Mouse (Mus musculus): ENCODE measurements around the gene Slf2. TPM values are rescaled to one million over a fixed set of nuclear protein-coding genes. Genes with fewer than 3 reads are reported as not detected.

Slf2 gene
- polyA plus RNA-seq, 1 experiment from 2014 or later: 57.0 TPM

GRCm38 (mm10) chr19:45005444-45005843 is 74.5 kb downstream of the Slf2 start, which contains the start of gene Twnk:
TSS of gene Twnk (plus strand) at chr19:45005663.
- Histone ChIP-seq H3K9me3 (ENCODE audit: control insufficient read depth, low read length) (no peaks in the 10 kb centered on the region), H3K27ac (replicated peaks; ENCODE audit: low read depth, low read length) (peak within 1 kb of the TSS; percentile 56; the same call in 1 of the 2 replicates), H3K36me3 (ENCODE audit: control insufficient read depth, insufficient read depth, low read length) (peaks cover 10% of the 10 kb centered on the region), H3K4me3 (ENCODE audit: low read depth, low read length) (peak within 1 kb of the TSS; percentile 99), H3K27me3 (ENCODE audit: control insufficient read depth, insufficient read depth, low read length) (no peaks in the 10 kb centered on the region), H3K4me2 (ENCODE audit: low read depth, severe bottlenecking) (peak within 1 kb of the TSS; percentile 94), H3K9ac (ENCODE audit: low read length) (peak within 1 kb of the TSS; percentile 85), H3K4me1 (ENCODE audit: control insufficient read depth, insufficient read depth, low read length) (peaks cover 10% of the 10 kb centered on the region)
- ATAC-seq (ENCODE audit: insufficient number of reproducible peaks, low FRiP score, low TSS enrichment, low read depth): no peak
- DNase-seq (ENCODE audit: low spot score): peak; percentile 55
- 11% methylated on average over 16 of the region's 16 CpGs for WGBS

- Histone ChIP-seq H3K9ac (ENCODE audit: low read length) (peak within 1 kb of the TSS; percentile 85), H3K4me2 (ENCODE audit: low read depth, severe bottlenecking) (peak within 1 kb of the TSS; percentile 94), H3K36me3 (ENCODE audit: control insufficient read depth, insufficient read depth, low read length) (peaks cover 13% of the 10 kb centered on the region), H3K4me3 (ENCODE audit: low read depth, low read length) (peak within 1 kb of the TSS; percentile 99), H3K4me1 (ENCODE audit: control insufficient read depth, insufficient read depth, low read length) (peaks cover 10% of the 10 kb centered on the region), H3K27me3 (ENCODE audit: control insufficient read depth, insufficient read depth, low read length) (no peaks in the 10 kb centered on the region), H3K27ac (replicated peaks; ENCODE audit: low read depth, low read length) (peak within 1 kb of the TSS; percentile 56; the same call in 1 of the 2 replicates), H3K9me3 (ENCODE audit: control insufficient read depth, low read length) (no peaks in the 10 kb centered on the region)
- peak; percentile 97 for DNase-seq (ENCODE audit: low spot score)
- WGBS: under 1% methylated on average over 81 of the region's 82 CpGs
- peak; percentile 83 for ATAC-seq (ENCODE audit: insufficient number of reproducible peaks, low FRiP score, low TSS enrichment, low read depth)
These were observed 75.2 kb downstream of the Slf2 start, which contains the start of gene Mrpl43 for GRCm38 (mm10) chr19:45005957-45006712. TSS of gene Mrpl43 (minus strand) at chr19:45006442.

DNA sequence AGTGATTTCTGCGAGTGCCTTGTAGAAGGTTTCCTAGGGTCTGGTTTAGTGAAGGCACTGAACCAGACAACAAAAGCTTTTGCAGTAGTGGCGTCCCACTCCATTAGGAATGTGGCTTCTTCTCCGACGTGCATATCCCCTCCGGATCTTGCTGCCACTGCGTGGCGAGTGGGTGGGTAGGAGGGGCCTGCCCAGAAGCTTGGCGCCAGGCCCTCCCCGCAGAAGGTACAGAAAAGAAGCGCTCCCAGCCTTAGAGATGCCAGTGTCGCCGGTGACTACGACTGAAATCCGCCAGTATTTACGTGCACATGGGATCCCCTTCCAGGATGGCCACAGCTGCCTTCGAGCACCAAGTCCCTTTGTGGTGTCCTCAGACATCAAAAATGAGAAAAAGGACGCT is 76.1 kb downstream of the Slf2 start:
- Histone ChIP-seq H3K36me3 (ENCODE audit: control insufficient read depth, insufficient read depth, low read length) (peaks cover 13% of the 10 kb centered on the region), H3K9me3 (ENCODE audit: control insufficient read depth, low read length) (no peaks in the 10 kb centered on the region), H3K27ac (replicated peaks; ENCODE audit: low read depth, low read length) (peak overlapping the region; percentile 56; the same call in 1 of the 2 replicates), H3K4me3 (ENCODE audit: low read depth, low read length) (peak overlapping the region; percentile 99), H3K4me2 (ENCODE audit: low read depth, severe bottlenecking) (peak overlapping the region; percentile 94), H3K9ac (ENCODE audit: low read length) (peak overlapping the region; percentile 85), H3K4me1 (ENCODE audit: control insufficient read depth, insufficient read depth, low read length) (peaks cover 10% of the 10 kb centered on the region), H3K27me3 (ENCODE audit: control insufficient read depth, insufficient read depth, low read length) (no peaks in the 10 kb centered on the region)
- 49% methylated on average over 17 of the region's 17 CpGs for WGBS
- DNase-seq (ENCODE audit: low spot score) (no peak), ATAC-seq (ENCODE audit: insufficient number of reproducible peaks, low FRiP score, low TSS enrichment, low read depth) (no peak)

GRCm38 (mm10) chr19:45007425-45008191 is 76.7 kb downstream of the Slf2 start:
- Histone ChIP-seq H3K27ac (replicated peaks; ENCODE audit: low read depth, low read length) (no peak overlapping the region), H3K36me3 (ENCODE audit: control insufficient read depth, insufficient read depth, low read length) (peaks cover 13% of the 10 kb centered on the region), H3K4me3 (ENCODE audit: low read depth, low read length) (peak overlapping the region; percentile 99), H3K4me1 (ENCODE audit: control insufficient read depth, insufficient read depth, low read length) (peaks cover 15% of the 10 kb centered on the region), H3K27me3 (ENCODE audit: control insufficient read depth, insufficient read depth, low read length) (no peaks in the 10 kb centered on the region), H3K9ac (ENCODE audit: low read length) (no peak overlapping the region), H3K9me3 (ENCODE audit: control insufficient read depth, low read length) (no peaks in the 10 kb centered on the region), H3K4me2 (ENCODE audit: low read depth, severe bottlenecking) (peak overlapping the region; percentile 94)
- no peak for ATAC-seq (ENCODE audit: insufficient number of reproducible peaks, low FRiP score, low TSS enrichment, low read depth)
- no peak for DNase-seq (ENCODE audit: low spot score)
- WGBS: 94% methylated on average over 20 of the region's 20 CpGs

DNA sequence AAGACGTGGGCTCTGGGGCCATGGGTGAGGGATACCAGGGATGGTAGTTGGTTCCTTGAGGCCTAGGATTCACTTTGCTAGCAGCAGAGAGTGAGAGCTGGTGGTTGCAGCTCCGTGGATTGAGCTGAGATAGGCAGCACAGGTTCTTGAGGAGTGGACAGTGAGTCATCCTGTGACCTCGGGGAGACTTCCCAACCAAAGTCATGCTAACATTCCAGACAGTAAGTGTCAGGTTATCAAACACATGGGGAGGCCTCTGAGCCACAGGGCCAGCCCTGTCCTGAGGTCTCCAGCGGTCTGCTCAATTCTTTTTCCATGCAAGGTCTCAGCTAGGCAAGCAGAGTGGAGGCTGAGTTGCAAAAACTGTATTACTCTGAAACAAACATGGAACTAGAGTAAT is 79.7 kb downstream of the Slf2 start:
- H3K9ac ChIP-seq (ENCODE audit: low read length): no peak overlapping the region
- H3K36me3 ChIP-seq (ENCODE audit: control insufficient read depth, insufficient read depth, low read length): peaks cover 10% of the 10 kb centered on the region
- no peaks in the 10 kb centered on the region for H3K9me3 ChIP-seq (ENCODE audit: control insufficient read depth, low read length)
- H3K4me2 ChIP-seq (ENCODE audit: low read depth, severe bottlenecking): no peak overlapping the region
- WGBS: 93% methylated on average over 4 of the region's 4 CpGs
- H3K27me3 ChIP-seq (ENCODE audit: control insufficient read depth, insufficient read depth, low read length): no peaks in the 10 kb centered on the region
- peaks cover 32% of the 10 kb centered on the region for H3K4me1 ChIP-seq (ENCODE audit: control insufficient read depth, insufficient read depth, low read length)
- ATAC-seq (ENCODE audit: insufficient number of reproducible peaks, low FRiP score, low TSS enrichment, low read depth) (no peak), DNase-seq (ENCODE audit: low spot score) (no peak)
- no peak overlapping the region for H3K27ac ChIP-seq (replicated peaks; ENCODE audit: low read depth, low read length)
- H3K4me3 ChIP-seq (ENCODE audit: low read depth, low read length): no peak overlapping the region

DNA sequence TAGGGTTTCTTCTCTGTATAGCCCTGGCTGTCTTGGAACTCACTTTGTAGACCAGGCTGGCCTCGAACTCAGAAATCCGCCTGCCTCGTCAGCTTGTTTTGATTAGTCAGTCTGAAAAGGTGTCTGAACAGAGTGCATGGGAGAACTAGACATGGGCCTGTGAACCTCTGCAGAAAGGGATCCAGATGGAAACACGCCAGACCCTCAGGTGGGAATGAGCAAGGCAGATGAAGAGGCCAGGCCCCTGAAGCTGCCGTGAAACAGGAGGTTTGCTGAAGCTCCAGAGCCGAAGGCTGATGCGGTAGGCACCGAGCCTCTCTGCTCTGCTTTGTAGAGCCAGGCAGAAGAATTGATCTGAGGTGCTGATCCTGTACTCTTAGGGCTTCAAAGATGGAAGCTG is 81.3 kb downstream of the Slf2 start:
- WGBS: 72% methylated on average over 8 of the region's 8 CpGs
- Histone ChIP-seq H3K4me3 (ENCODE audit: low read depth, low read length) (no peak overlapping the region), H3K4me2 (ENCODE audit: low read depth, severe bottlenecking) (no peak overlapping the region), H3K9ac (ENCODE audit: low read length) (peak overlapping the region; percentile 18; the same call in 1 of the 2 replicates), H3K27me3 (ENCODE audit: control insufficient read depth, insufficient read depth, low read length) (no peaks in the 10 kb centered on the region), H3K27ac (replicated peaks; ENCODE audit: low read depth, low read length) (peak overlapping the region; percentile 92; the same call in 1 of the 2 replicates), H3K9me3 (ENCODE audit: control insufficient read depth, low read length) (no peaks in the 10 kb centered on the region), H3K4me1 (ENCODE audit: control insufficient read depth, insufficient read depth, low read length) (peaks cover 34% of the 10 kb centered on the region), H3K36me3 (ENCODE audit: control insufficient read depth, insufficient read depth, low read length) (peaks cover 10% of the 10 kb centered on the region)
- ATAC-seq (ENCODE audit: insufficient number of reproducible peaks, low FRiP score, low TSS enrichment, low read depth) (no peak), DNase-seq (ENCODE audit: low spot score) (no peak)

- no peak for DNase-seq (ENCODE audit: low spot score)
- H3K27me3 ChIP-seq (ENCODE audit: control insufficient read depth, insufficient read depth, low read length): no peaks in the 10 kb centered on the region
These were observed 81.7 kb downstream of the Slf2 start for GRCm38 (mm10) chr19:45012636-45013035.

DNA sequence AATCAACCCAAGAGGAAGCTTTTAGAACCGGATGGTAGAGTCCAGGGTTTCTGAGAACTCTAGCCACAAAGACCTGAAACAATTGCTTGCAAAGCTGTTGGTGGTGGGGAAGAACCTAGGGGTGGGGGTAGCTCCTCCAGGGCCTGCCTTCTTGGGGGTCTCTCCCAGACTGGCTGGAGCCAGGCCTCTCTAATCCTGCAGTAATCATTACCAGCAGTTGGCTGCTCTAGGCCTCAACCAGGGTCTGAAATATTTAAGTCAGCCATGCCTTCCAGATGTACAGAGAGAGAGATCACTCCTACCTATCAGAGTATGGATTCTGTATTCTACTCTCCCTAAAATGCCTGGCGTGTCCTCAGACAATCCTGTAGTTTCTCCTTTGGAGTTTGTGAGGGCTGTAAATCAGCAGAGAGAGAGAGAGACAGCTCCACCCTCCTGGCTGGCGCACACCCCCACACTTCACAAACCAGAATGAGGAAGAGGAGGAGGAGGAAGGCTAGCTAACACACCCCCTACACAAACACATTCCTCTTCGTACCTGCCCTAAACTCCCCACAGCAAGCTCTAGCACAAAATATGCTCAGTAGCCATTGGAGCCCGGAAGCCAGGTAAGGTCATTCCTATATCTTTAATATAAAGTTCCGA is 82.8 kb downstream of the Slf2 start:
- peak overlapping the region; percentile 95; the same call in 1 of the 2 replicates for H3K4me2 ChIP-seq (ENCODE audit: low read depth, severe bottlenecking)
- no peak for ATAC-seq (ENCODE audit: insufficient number of reproducible peaks, low FRiP score, low TSS enrichment, low read depth)
- peak; percentile 55 for DNase-seq (ENCODE audit: low spot score)
- 32% methylated on average over 6 of the region's 6 CpGs for WGBS
- peaks cover 34% of the 10 kb centered on the region for H3K4me1 ChIP-seq (ENCODE audit: control insufficient read depth, insufficient read depth, low read length)
- H3K4me3 ChIP-seq (ENCODE audit: low read depth, low read length): no peak overlapping the region
- no peaks in the 10 kb centered on the region for H3K9me3 ChIP-seq (ENCODE audit: control insufficient read depth, low read length)
- peaks cover 10% of the 10 kb centered on the region for H3K36me3 ChIP-seq (ENCODE audit: control insufficient read depth, insufficient read depth, low read length)
- H3K27me3 ChIP-seq (ENCODE audit: control insufficient read depth, insufficient read depth, low read length): no peaks in the 10 kb centered on the region
- peak overlapping the region; percentile 92 for H3K27ac ChIP-seq (replicated peaks; ENCODE audit: low read depth, low read length)
- peak overlapping the region; percentile 27; the same call in 1 of the 2 replicates for H3K9ac ChIP-seq (ENCODE audit: low read length)

More at GRCm38 (mm10) chr19:45012636-45013035, 81.7 kb downstream of the Slf2 start:
- H3K4me1 ChIP-seq (ENCODE audit: control insufficient read depth, insufficient read depth, low read length): peaks cover 34% of the 10 kb centered on the region
- no peak overlapping the region for H3K4me3 ChIP-seq (ENCODE audit: low read depth, low read length)
- H3K4me2 ChIP-seq (ENCODE audit: low read depth, severe bottlenecking): no peak overlapping the region
- H3K9ac ChIP-seq (ENCODE audit: low read length): peak overlapping the region; percentile 18; the same call in 1 of the 2 replicates
- 41% methylated on average over 6 of the region's 6 CpGs for WGBS
- H3K9me3 ChIP-seq (ENCODE audit: control insufficient read depth, low read length): no peaks in the 10 kb centered on the region
- peaks cover 10% of the 10 kb centered on the region for H3K36me3 ChIP-seq (ENCODE audit: control insufficient read depth, insufficient read depth, low read length)
- ATAC-seq (ENCODE audit: insufficient number of reproducible peaks, low FRiP score, low TSS enrichment, low read depth): no peak
- H3K27ac ChIP-seq (replicated peaks; ENCODE audit: low read depth, low read length): peak overlapping the region; percentile 92
